Mouse (Mus musculus): ENCODE results near the gene Hspb9. TPM values are rescaled to one million over a fixed set of nuclear protein-coding genes. Genes with fewer than 3 reads are reported as not detected.

Gene Hspb9
- polyA plus RNA-seq, 1 experiment from 2014 or later: not detected

- Histone ChIP-seq H3K9ac (ENCODE audit: low read length) (no peak overlapping the region), H3K9me3 (ENCODE audit: control insufficient read depth, low read length) (no peaks in the 10 kb centered on the region), H3K4me1 (ENCODE audit: control insufficient read depth in 2 of 2, insufficient read depth in 2 of 2, low read length in 2 of 2) (peaks cover 3% of the 10 kb centered on the region in 2 experiments; a peak in 1 of 4 replicates), H3K4me2 (ENCODE audit: low read length) (no peak overlapping the region), H3K36me3 (ENCODE audit: control insufficient read depth, insufficient read depth, low read length) (no peaks in the 10 kb centered on the region), H3K4me3 (ENCODE audit: control insufficient read depth in 1 of 2, insufficient read depth in 1 of 2, low read depth in 1 of 2, low read length in 2 of 2) (no peak overlapping the region), H3K27ac (replicated peaks in 1 of 2; ENCODE audit: control insufficient read depth in 1 of 2, insufficient read depth in 1 of 2, low read depth in 2 of 2, low read length in 2 of 2) (no peak overlapping the region), H3K27me3 (ENCODE audit: control insufficient read depth, insufficient read depth, low read length) (peaks cover 2% of the 10 kb centered on the region; the same call in 1 of the 2 replicates)
- 72% methylated on average over 7 of the region's 7 CpGs for WGBS
- ATAC-seq (ENCODE audit: insufficient number of reproducible peaks, insufficient read depth, low FRiP score, low read depth): no peak
These were observed 15.7 kb upstream of the Hspb9 start for GRCm38 (mm10) chr11:100697921-100698320.

GRCm38 (mm10) chr11:100700710-100701109 is 12.9 kb upstream of the Hspb9 start:
- Histone ChIP-seq H3K9ac (ENCODE audit: low read length) (no peak overlapping the region), H3K27ac (replicated peaks in 1 of 2; ENCODE audit: control insufficient read depth in 1 of 2, insufficient read depth in 1 of 2, low read depth in 2 of 2, low read length in 2 of 2) (no peak overlapping the region), H3K9me3 (ENCODE audit: control insufficient read depth, low read length) (no peaks in the 10 kb centered on the region), H3K4me1 (ENCODE audit: control insufficient read depth in 2 of 2, insufficient read depth in 2 of 2, low read length in 2 of 2) (peaks cover 3% of the 10 kb centered on the region in 2 experiments; a peak in 1 of 4 replicates), H3K4me3 (ENCODE audit: control insufficient read depth in 1 of 2, insufficient read depth in 1 of 2, low read depth in 1 of 2, low read length in 2 of 2) (peak overlapping the region in 1 of 2 experiments; percentile 14; a peak in 1 of 4 replicates), H3K36me3 (ENCODE audit: control insufficient read depth, insufficient read depth, low read length) (peaks cover 14% of the 10 kb centered on the region), H3K4me2 (ENCODE audit: low read length) (peak overlapping the region; percentile 52), H3K27me3 (ENCODE audit: control insufficient read depth, insufficient read depth, low read length) (no peaks in the 10 kb centered on the region)
- 80% methylated on average over 3 of the region's 3 CpGs for WGBS
- no peak for ATAC-seq (ENCODE audit: insufficient number of reproducible peaks, insufficient read depth, low FRiP score, low read depth)

GRCm38 (mm10) chr11:100701301-100701700 is 12.3 kb upstream of the Hspb9 start:
- Histone ChIP-seq H3K4me3 (ENCODE audit: control insufficient read depth in 1 of 2, insufficient read depth in 1 of 2, low read depth in 1 of 2, low read length in 2 of 2) (peak overlapping the region; percentile 14 to 21; a peak in 3 of 4 replicates), H3K27me3 (ENCODE audit: control insufficient read depth, insufficient read depth, low read length) (no peaks in the 10 kb centered on the region), H3K4me2 (ENCODE audit: low read length) (peak overlapping the region; percentile 52), H3K36me3 (ENCODE audit: control insufficient read depth, insufficient read depth, low read length) (peaks cover 20% of the 10 kb centered on the region), H3K9ac (ENCODE audit: low read length) (no peak overlapping the region), H3K27ac (replicated peaks in 1 of 2; ENCODE audit: control insufficient read depth in 1 of 2, insufficient read depth in 1 of 2, low read depth in 2 of 2, low read length in 2 of 2) (no peak overlapping the region), H3K9me3 (ENCODE audit: control insufficient read depth, low read length) (no peaks in the 10 kb centered on the region), H3K4me1 (ENCODE audit: control insufficient read depth in 2 of 2, insufficient read depth in 2 of 2, low read length in 2 of 2) (peaks cover 3% of the 10 kb centered on the region in 2 experiments; a peak in 1 of 4 replicates)
- ATAC-seq (ENCODE audit: insufficient number of reproducible peaks, insufficient read depth, low FRiP score, low read depth): no peak
- 5% methylated on average over 14 of the region's 14 CpGs for WGBS

GRCm38 (mm10) chr11:100702081-100702851 is 11.4 kb upstream of the Hspb9 start:
- WGBS: 34% methylated on average over 19 of the region's 19 CpGs
- Histone ChIP-seq H3K4me1 (ENCODE audit: control insufficient read depth in 2 of 2, insufficient read depth in 2 of 2, low read length in 2 of 2) (peaks cover 3% of the 10 kb centered on the region in 2 experiments; a peak in 1 of 4 replicates), H3K36me3 (ENCODE audit: control insufficient read depth, insufficient read depth, low read length) (peaks cover 30% of the 10 kb centered on the region), H3K4me2 (ENCODE audit: low read length) (peak overlapping the region; percentile 54), H3K4me3 (ENCODE audit: control insufficient read depth in 1 of 2, insufficient read depth in 1 of 2, low read depth in 1 of 2, low read length in 2 of 2) (peak overlapping the region; percentile 0 to 4; a peak in 1 of 4 replicates), H3K27ac (replicated peaks in 1 of 2; ENCODE audit: control insufficient read depth in 1 of 2, insufficient read depth in 1 of 2, low read depth in 2 of 2, low read length in 2 of 2) (no peak overlapping the region), H3K9me3 (ENCODE audit: control insufficient read depth, low read length) (no peaks in the 10 kb centered on the region), H3K9ac (ENCODE audit: low read length) (peak overlapping the region; percentile 44; the same call in 1 of the 2 replicates), H3K27me3 (ENCODE audit: control insufficient read depth, insufficient read depth, low read length) (no peaks in the 10 kb centered on the region)
- no peak for ATAC-seq (ENCODE audit: insufficient number of reproducible peaks, insufficient read depth, low FRiP score, low read depth)

GRCm38 (mm10) chr11:100702906-100703305 is 10.7 kb upstream of the Hspb9 start:
- ATAC-seq (ENCODE audit: insufficient number of reproducible peaks, insufficient read depth, low FRiP score, low read depth): no peak
- Histone ChIP-seq H3K9ac (ENCODE audit: low read length) (peak overlapping the region; percentile 44; the same call in 1 of the 2 replicates), H3K36me3 (ENCODE audit: control insufficient read depth, insufficient read depth, low read length) (peaks cover 36% of the 10 kb centered on the region), H3K27ac (replicated peaks in 1 of 2; ENCODE audit: control insufficient read depth in 1 of 2, insufficient read depth in 1 of 2, low read depth in 2 of 2, low read length in 2 of 2) (no peak overlapping the region), H3K9me3 (ENCODE audit: control insufficient read depth, low read length) (no peaks in the 10 kb centered on the region), H3K4me3 (ENCODE audit: control insufficient read depth in 1 of 2, insufficient read depth in 1 of 2, low read depth in 1 of 2, low read length in 2 of 2) (peak overlapping the region; percentile 0 to 4; a peak in 1 of 4 replicates), H3K4me1 (ENCODE audit: control insufficient read depth in 2 of 2, insufficient read depth in 2 of 2, low read length in 2 of 2) (peaks cover 3% of the 10 kb centered on the region in 2 experiments; a peak in 1 of 4 replicates), H3K27me3 (ENCODE audit: control insufficient read depth, insufficient read depth, low read length) (no peaks in the 10 kb centered on the region), H3K4me2 (ENCODE audit: low read length) (peak overlapping the region; percentile 54)
- WGBS: 44% methylated on average over 7 of the region's 7 CpGs

GRCm38 (mm10) chr11:100703366-100703765 is 10.3 kb upstream of the Hspb9 start:
- H3K4me2 ChIP-seq (ENCODE audit: low read length): no peak overlapping the region
- H3K4me1 ChIP-seq (ENCODE audit: control insufficient read depth in 2 of 2, insufficient read depth in 2 of 2, low read length in 2 of 2): peaks cover 3% of the 10 kb centered on the region in 2 experiments; a peak in 1 of 4 replicates
- H3K9me3 ChIP-seq (ENCODE audit: control insufficient read depth, low read length): no peaks in the 10 kb centered on the region
- H3K27ac ChIP-seq (replicated peaks in 1 of 2; ENCODE audit: control insufficient read depth in 1 of 2, insufficient read depth in 1 of 2, low read depth in 2 of 2, low read length in 2 of 2): no peak overlapping the region
- H3K27me3 ChIP-seq (ENCODE audit: control insufficient read depth, insufficient read depth, low read length): no peaks in the 10 kb centered on the region
- H3K9ac ChIP-seq (ENCODE audit: low read length): no peak overlapping the region
- H3K36me3 ChIP-seq (ENCODE audit: control insufficient read depth, insufficient read depth, low read length): peaks cover 41% of the 10 kb centered on the region
- 57% methylated on average over 11 of the region's 11 CpGs for WGBS
- no peak overlapping the region for H3K4me3 ChIP-seq (ENCODE audit: control insufficient read depth in 1 of 2, insufficient read depth in 1 of 2, low read depth in 1 of 2, low read length in 2 of 2)
- no peak for ATAC-seq (ENCODE audit: insufficient number of reproducible peaks, insufficient read depth, low FRiP score, low read depth)

GRCm38 (mm10) chr11:100703851-100704531 is 9.7 kb upstream of the Hspb9 start, which contains the start of gene Dhx58:
Gene Dhx58 (minus strand): TSS chr11:100704271.
- Histone ChIP-seq H3K27me3 (ENCODE audit: control insufficient read depth, insufficient read depth, low read length) (no peaks in the 10 kb centered on the region), H3K36me3 (ENCODE audit: control insufficient read depth, insufficient read depth, low read length) (peaks cover 47% of the 10 kb centered on the region), H3K9me3 (ENCODE audit: control insufficient read depth, low read length) (no peaks in the 10 kb centered on the region), H3K27ac (replicated peaks in 1 of 2; ENCODE audit: control insufficient read depth in 1 of 2, insufficient read depth in 1 of 2, low read depth in 2 of 2, low read length in 2 of 2) (0 out of 4 replicates have a peak within 1 kb of the TSS, but pooled peaks of 1 of the 2 experiments have one; percentile 11), H3K4me3 (ENCODE audit: control insufficient read depth in 1 of 2, insufficient read depth in 1 of 2, low read depth in 1 of 2, low read length in 2 of 2) (no peak within 1 kb of the TSS), H3K4me1 (ENCODE audit: control insufficient read depth in 2 of 2, insufficient read depth in 2 of 2, low read length in 2 of 2) (peaks cover 3% of the 10 kb centered on the region in 2 experiments; a peak in 1 of 4 replicates), H3K9ac (ENCODE audit: low read length) (no peak within 1 kb of the TSS; the same call in 1 of the 2 replicates), H3K4me2 (ENCODE audit: low read length) (no peak within 1 kb of the TSS)
- ATAC-seq (ENCODE audit: insufficient number of reproducible peaks, insufficient read depth, low FRiP score, low read depth): no peak
- 63% methylated on average over 7 of the region's 7 CpGs for WGBS
